Mouse (Mus musculus): ENCODE data around the gene Cygb. TPM values are rescaled to one million over a fixed set of nuclear protein-coding genes. Genes with fewer than 3 reads are reported as not detected.
A peak's percentile ranks its signal among the peaks of the same experiment; 100 is the strongest.

The Cygb gene
- polyA plus RNA-seq, 1 experiment = 0.47 TPM

- Histone ChIP-seq H3K27me3 (ENCODE audit: control insufficient read depth, insufficient read depth, insufficient read length) (peaks cover 4% of the 10 kb centered on the region), H3K36me3 (ENCODE audit: control insufficient read depth, insufficient read depth) (no peaks in the 10 kb centered on the region), H3K4me3 (no peak overlapping the region), H3K79me2 (ENCODE audit: control insufficient read depth, insufficient read depth) (no peaks in the 10 kb centered on the region), H3K4me2 (ENCODE audit: low read depth) (no peak overlapping the region), H3ac (ENCODE audit: control insufficient read depth, insufficient read length) (no peak overlapping the region)
- no peak for TF ChIP-seq REST (IDR thresholded peaks at IDR 0.05; ENCODE audit: insufficient read depth, insufficient read length)
- TF ChIP-seq MYOG (IDR thresholded peaks at IDR 0.05; ENCODE audit: control insufficient read depth in 1 of 3, insufficient read depth in 1 of 3, insufficient read length in 2 of 3, low read depth in 2 of 3) = no peak
- TF ChIP-seq TCF3 (IDR thresholded peaks at IDR 0.05; ENCODE audit: insufficient read length, low read depth) = no peak
- no peak for TF ChIP-seq E2F4 (IDR thresholded peaks at IDR 0.05; ENCODE audit: insufficient read depth)
- TF ChIP-seq MYOD1 (IDR thresholded peaks at IDR 0.05; ENCODE audit: control insufficient read depth in 1 of 3, insufficient read length in 2 of 3, low read depth in 2 of 3) = no peak
- no peak for TF ChIP-seq MAX (IDR thresholded peaks at IDR 0.05; ENCODE audit: low read depth)
- TF ChIP-seq USF1 (IDR thresholded peaks at IDR 0.05; ENCODE audit: low read depth) = no peak
- no peak for TF ChIP-seq POLR2A (IDR thresholded peaks at IDR 0.05; ENCODE audit: insufficient read length, low read depth)
- TF ChIP-seq TCF12 (IDR thresholded peaks at IDR 0.05; ENCODE audit: insufficient read depth, poor library complexity, severe bottlenecking) = no peak
- TF ChIP-seq SRF (IDR thresholded peaks at IDR 0.05; ENCODE audit: control insufficient read depth, insufficient read length, low read depth) = no peak
- TF ChIP-seq POLR2AphosphoS2 (IDR thresholded peaks at IDR 0.05; ENCODE audit: insufficient read length, low read depth) = no peak
- TF ChIP-seq CEBPB (IDR thresholded peaks at IDR 0.05; ENCODE audit: insufficient read depth, poor library complexity, severe bottlenecking) = no peak
Measured at GRCm38 (mm10) chr11:116661948-116662377, 7.8 kb upstream of the Cygb start.

GRCm38 (mm10) chr11:116661291-116661947, 7.3 kb upstream of the Cygb start:
- Histone ChIP-seq H3ac (ENCODE audit: control insufficient read depth, insufficient read length) (no peak overlapping the region), H3K4me3 (no peak overlapping the region), H3K4me2 (ENCODE audit: low read depth) (no peak overlapping the region), H3K27me3 (ENCODE audit: control insufficient read depth, insufficient read depth, insufficient read length) (peaks cover 4% of the 10 kb centered on the region), H3K36me3 (ENCODE audit: control insufficient read depth, insufficient read depth) (no peaks in the 10 kb centered on the region), H3K79me2 (ENCODE audit: control insufficient read depth, insufficient read depth) (no peaks in the 10 kb centered on the region)
- TF ChIP-seq USF1 (IDR thresholded peaks at IDR 0.05; ENCODE audit: low read depth) (no peak), POLR2A (IDR thresholded peaks at IDR 0.05; ENCODE audit: insufficient read length, low read depth) (no peak), MAX (IDR thresholded peaks at IDR 0.05; ENCODE audit: low read depth) (no peak)

- TF ChIP-seq E2F4 (IDR thresholded peaks at IDR 0.05; ENCODE audit: insufficient read depth) (no peak), POLR2AphosphoS2 (IDR thresholded peaks at IDR 0.05; ENCODE audit: insufficient read length, low read depth) (no peak), TCF12 (IDR thresholded peaks at IDR 0.05; ENCODE audit: insufficient read depth, poor library complexity, severe bottlenecking) (no peak), CEBPB (IDR thresholded peaks at IDR 0.05; ENCODE audit: insufficient read depth, poor library complexity, severe bottlenecking) (no peak), TCF3 (IDR thresholded peaks at IDR 0.05; ENCODE audit: insufficient read length, low read depth) (no peak), MAX (IDR thresholded peaks at IDR 0.05; ENCODE audit: low read depth) (no peak), REST (IDR thresholded peaks at IDR 0.05; ENCODE audit: insufficient read depth, insufficient read length) (no peak), SRF (IDR thresholded peaks at IDR 0.05; ENCODE audit: control insufficient read depth, insufficient read length, low read depth) (no peak), USF1 (IDR thresholded peaks at IDR 0.05; ENCODE audit: low read depth) (no peak), POLR2A (IDR thresholded peaks at IDR 0.05; ENCODE audit: insufficient read length, low read depth) (no peak), MYOG (IDR thresholded peaks at IDR 0.05; ENCODE audit: control insufficient read depth in 1 of 3, insufficient read depth in 1 of 3, insufficient read length in 2 of 3, low read depth in 2 of 3) (no peak), MYOD1 (IDR thresholded peaks at IDR 0.05; ENCODE audit: control insufficient read depth in 1 of 3, insufficient read length in 2 of 3, low read depth in 2 of 3) (no peak)
- Histone ChIP-seq H3K4me3 (no peak overlapping the region), H3K36me3 (ENCODE audit: control insufficient read depth, insufficient read depth) (no peaks in the 10 kb centered on the region), H3K27me3 (ENCODE audit: control insufficient read depth, insufficient read depth, insufficient read length) (peaks cover 4% of the 10 kb centered on the region), H3ac (ENCODE audit: control insufficient read depth, insufficient read length) (no peak overlapping the region), H3K79me2 (ENCODE audit: control insufficient read depth, insufficient read depth) (no peaks in the 10 kb centered on the region), H3K4me2 (ENCODE audit: low read depth) (no peak overlapping the region)
Measured at GRCm38 (mm10) chr11:116660181-116660580, 6.1 kb upstream of the Cygb start.

GRCm38 (mm10) chr11:116659027-116659621, 5.0 kb upstream of the Cygb start:
- peaks cover 4% of the 10 kb centered on the region for H3K27me3 ChIP-seq (ENCODE audit: control insufficient read depth, insufficient read depth, insufficient read length)
- no peaks in the 10 kb centered on the region for H3K36me3 ChIP-seq (ENCODE audit: control insufficient read depth, insufficient read depth)
- no peaks in the 10 kb centered on the region for H3K79me2 ChIP-seq (ENCODE audit: control insufficient read depth, insufficient read depth)
- no peak overlapping the region for H3K4me3 ChIP-seq
- TF ChIP-seq CEBPB (IDR thresholded peaks at IDR 0.05; ENCODE audit: insufficient read depth, poor library complexity, severe bottlenecking) (no peak), POLR2A (IDR thresholded peaks at IDR 0.05; ENCODE audit: insufficient read length, low read depth) (no peak), USF1 (IDR thresholded peaks at IDR 0.05; ENCODE audit: low read depth) (no peak), TCF12 (IDR thresholded peaks at IDR 0.05; ENCODE audit: insufficient read depth, poor library complexity, severe bottlenecking) (no peak)
- H3ac ChIP-seq (ENCODE audit: control insufficient read depth, insufficient read length) = no peak overlapping the region
- H3K4me2 ChIP-seq (ENCODE audit: low read depth) = peak overlapping the region; percentile 37

- Histone ChIP-seq H3K27me3 (ENCODE audit: control insufficient read depth, insufficient read depth, insufficient read length) (peaks cover 9% of the 10 kb centered on the region), H3K4me3 (peak overlapping the region; percentile 8), H3K79me2 (ENCODE audit: control insufficient read depth, insufficient read depth) (no peaks in the 10 kb centered on the region), H3ac (ENCODE audit: control insufficient read depth, insufficient read length) (no peak overlapping the region), H3K36me3 (ENCODE audit: control insufficient read depth, insufficient read depth) (no peaks in the 10 kb centered on the region), H3K4me2 (ENCODE audit: low read depth) (peak overlapping the region; percentile 81)
- peak; percentile 15 to 74 (median 69) for TF ChIP-seq MYOG (IDR thresholded peaks at IDR 0.05; ENCODE audit: control insufficient read depth in 1 of 3, insufficient read depth in 1 of 3, insufficient read length in 2 of 3, low read depth in 2 of 3)
- TF ChIP-seq REST (IDR thresholded peaks at IDR 0.05; ENCODE audit: insufficient read depth, insufficient read length) = no peak
- TF ChIP-seq POLR2AphosphoS2 (IDR thresholded peaks at IDR 0.05; ENCODE audit: insufficient read length, low read depth) = no peak
- peak in 2 of 3 experiments; percentile 90 to 92 for TF ChIP-seq MYOD1 (IDR thresholded peaks at IDR 0.05; ENCODE audit: control insufficient read depth in 1 of 3, insufficient read length in 2 of 3, low read depth in 2 of 3)
Measured at GRCm38 (mm10) chr11:116658238-116658637, 4.1 kb upstream of the Cygb start.
